In genomic region chr8:121573275-121573674, GRCm38 (mm10) we compare ENCODE assay signal across 10 mouse cellular contexts. TPM values are rescaled to one million over a fixed set of nuclear protein-coding genes. Genes with fewer than 3 reads are reported as not detected.
DNase-seq lines count a peak whose midpoint lies in the region; ATAC-seq and TF ChIP-seq lines count a peak whose summit lies in the region.
"Had no signal": no experiment of that assay in that cellular context is flagged by ENCODE, and none has a peak within 500 bp of the region (broad histone marks: within the 10 kb centered on the region; RNA-seq: fewer than 3 reads in every experiment).

No protein-coding gene starts in this region.

- no peak for ATAC-seq in CD4-positive, CD25-positive, alpha-beta regulatory T cell, adult 4 months

- no peak for TF ChIP-seq CTCF in bone marrow, adult 2 months (IDR thresholded peaks at IDR 0.05; ENCODE audit: control insufficient read depth, insufficient read depth, low read length)
- peak; percentile 31; the same call in 1 of the 2 replicates for TF ChIP-seq CTCF in liver, adult 2 months (IDR thresholded peaks at IDR 0.05; ENCODE audit: low read depth, low read length)

- H3K36me3 ChIP-seq in liver, adult 2 months (ENCODE audit: control insufficient read depth, insufficient read depth, low read length), result no peaks in the 10 kb centered on the region

- H3K9ac ChIP-seq in liver, adult 2 months (ENCODE audit: low read depth, low read length), result 0 out of 2 replicates have a peak overlapping the region, but pooled peaks have one; percentile 3
- H3K9ac ChIP-seq: limb, embryonic 15.5 days had no signal

- peaks cover 48% of the 10 kb centered on the region; the same call in 1 of the 2 replicates for H3K79me2 ChIP-seq in liver, adult 2 months (ENCODE audit: control insufficient read depth, insufficient read depth, low read length)

- WGBS in bone marrow, adult 2 months, result 43% methylated on average over 3 of the region's 3 CpGs
- WGBS in liver, adult 2 months, result 12% methylated on average over 3 of the region's 3 CpGs

- TF ChIP-seq POLR2A in bone marrow, adult 2 months (IDR thresholded peaks at IDR 0.05; ENCODE audit: borderline replicate concordance, control insufficient read depth, low read depth, low read length), result no peak
- no peak for TF ChIP-seq POLR2A in liver, adult 2 months (IDR thresholded peaks at IDR 0.05; ENCODE audit: extremely low read depth, insufficient read depth, low read length)

- peaks cover 5% of the 10 kb centered on the region for H3K4me1 ChIP-seq in bone marrow, adult 2 months (ENCODE audit: control insufficient read depth, insufficient read depth, low read length)
- peaks cover 22% of the 10 kb centered on the region for H3K4me1 ChIP-seq in liver, adult 2 months (ENCODE audit: control insufficient read depth, insufficient read depth, low read length)

- H3K27me3 ChIP-seq in liver, adult 2 months (ENCODE audit: control insufficient read depth, insufficient read depth, low read length), result no peaks in the 10 kb centered on the region
- H3K27me3 ChIP-seq: limb, embryonic 15.5 days had no signal

- H3K27ac ChIP-seq in bone marrow, adult 2 months (ENCODE audit: control insufficient read depth, insufficient read depth, low read depth, low read length, poor library complexity), result 0 out of 2 replicates have a peak overlapping the region, but pooled peaks have one; percentile 14
- H3K27ac ChIP-seq in liver, adult 2 months (replicated peaks; ENCODE audit: insufficient read depth, low read depth, low read length), result no peak overlapping the region
- H3K27ac ChIP-seq: limb, embryonic 15.5 days had no signal

- H3K4me3 ChIP-seq in bone marrow, adult 2 months (replicated peaks; ENCODE audit: control insufficient read depth, low read depth, low read length), result no peak overlapping the region
- no peak overlapping the region for H3K4me3 ChIP-seq in liver, adult 2 months (ENCODE audit: insufficient read depth, low read depth, low read length)
- H3K4me3 ChIP-seq: limb, embryonic 15.5 days had no signal

- DNase-seq in ovary, adult 18-20 months (ENCODE audit: low spot score), result peak; percentile 70
- DNase-seq in ovary, postnatal 10 days (ENCODE audit: low spot score), result no peak
- DNase-seq in heart, adult 8-10 months (ENCODE audit: low spot score), result peak; percentile 65
- peak; percentile 48 for DNase-seq in liver, adult 2 months (ENCODE audit: extremely low read depth, low read depth, low spot score)
- DNase-seq in retina, embryonic 14.5 days (ENCODE audit: low spot score), result peak; percentile 14
- no peak for DNase-seq in left cerebral cortex, adult 8-10 months (ENCODE audit: low spot score in 2 of 2)

RNA-seq across cellular contexts. Expression of gene Fbxo31, which starts 5.3 kb away (rescaled TPM):
- polyA plus RNA-seq in bone marrow, adult 2 months (2011; ENCODE audit: insufficient read depth, insufficient read length, low replicate concordance, missing spikeins), result 9.4 and 19.4 TPM in 2 replicates
- 100 to 1,000 TPM in 2 of 4 experiments, 10 to 100 TPM in 2; 93.3 to 137 (median 102) TPM for total RNA-seq in heart, adult 8-10 months (2022)
- total RNA-seq in liver, adult 2 months (2014; rRNA removed), result 25.1 and 35.9 TPM in 2 replicates
- polyA plus RNA-seq in liver, adult 2 months (2012; rRNA removed), result 23.0 and 26.5 TPM in 2 replicates
- polyA plus RNA-seq in CD4-positive, CD25-positive, alpha-beta regulatory T cell, adult 4 months (2017; shearing (Covaris generic)), result 1 to 10 TPM; 2.6 to 2.8 TPM
- 100 to 1,000 TPM in 3 of 4 experiments, 10 to 100 TPM in 1; 94.5 to 107 (median 104) TPM for total RNA-seq in left cerebral cortex, adult 8-10 months (2022)

RNA-seq across cellular contexts. Expression of gene Map1lc3b, which starts 16.9 kb away (rescaled TPM):
- polyA plus RNA-seq in bone marrow, adult 2 months (2011; ENCODE audit: insufficient read depth, insufficient read length, low replicate concordance, missing spikeins), result 106 and 113 TPM in 2 replicates
- 100 to 1,000 TPM; 264 to 289 (median 284) TPM for total RNA-seq in heart, adult 8-10 months (2022)
- 61.9 and 79.7 TPM in 2 replicates for total RNA-seq in liver, adult 2 months (2014; rRNA removed)
- polyA plus RNA-seq in liver, adult 2 months (2012; rRNA removed), result 45.9 and 48.2 TPM in 2 replicates
- polyA plus RNA-seq in CD4-positive, CD25-positive, alpha-beta regulatory T cell, adult 4 months (2017; shearing (Covaris generic)), result 100 to 1,000 TPM; 505 to 519 TPM
- total RNA-seq in left cerebral cortex, adult 8-10 months (2022), result 100 to 1,000 TPM; 159 to 187 (median 173) TPM

RNA-seq across cellular contexts. Expression of gene 1700018B08Rik, which starts 29.2 kb away (rescaled TPM):
- not detected in 2 replicates for polyA plus RNA-seq in bone marrow, adult 2 months (2011; ENCODE audit: insufficient read depth, insufficient read length, low replicate concordance, missing spikeins)
- total RNA-seq in heart, adult 8-10 months (2022), result not detected
- total RNA-seq in liver, adult 2 months (2014; rRNA removed), result not detected in 2 replicates
- polyA plus RNA-seq in liver, adult 2 months (2012; rRNA removed), result not detected in 2 replicates
- polyA plus RNA-seq in CD4-positive, CD25-positive, alpha-beta regulatory T cell, adult 4 months (2017; shearing (Covaris generic)), result not detected
- total RNA-seq in left cerebral cortex, adult 8-10 months (2022), result not detected
- polyA plus RNA-seq: brain, embryonic 14.5 days; limb, embryonic 15.5 days had no signal

Comparison
In these comparisons a context has a peak if more than half of its experiments do, and no peak if none do; other contexts are left out.
1. DNase-seq: peak in ovary, adult 18-20 months (single experiment), heart, adult 8-10 months (single experiment), liver, adult 2 months (single experiment) and retina, embryonic 14.5 days (single experiment); none in ovary, postnatal 10 days (single experiment) and left cerebral cortex, adult 8-10 months (0 of 2).